Mouse (Mus musculus) spleen, postnatal 36 days (tissue): ENCODE data around the gene Cacna1b.

Source experiments
- DNase-seq, 2 experiments: peaks; one replicate each; pipeline ENCODE4 v3.0.0; 2022; ENCODE audit warnings: low spot score in 2 of 2, mixed read lengths in 1 of 2

Gene Cacna1b

DNA sequence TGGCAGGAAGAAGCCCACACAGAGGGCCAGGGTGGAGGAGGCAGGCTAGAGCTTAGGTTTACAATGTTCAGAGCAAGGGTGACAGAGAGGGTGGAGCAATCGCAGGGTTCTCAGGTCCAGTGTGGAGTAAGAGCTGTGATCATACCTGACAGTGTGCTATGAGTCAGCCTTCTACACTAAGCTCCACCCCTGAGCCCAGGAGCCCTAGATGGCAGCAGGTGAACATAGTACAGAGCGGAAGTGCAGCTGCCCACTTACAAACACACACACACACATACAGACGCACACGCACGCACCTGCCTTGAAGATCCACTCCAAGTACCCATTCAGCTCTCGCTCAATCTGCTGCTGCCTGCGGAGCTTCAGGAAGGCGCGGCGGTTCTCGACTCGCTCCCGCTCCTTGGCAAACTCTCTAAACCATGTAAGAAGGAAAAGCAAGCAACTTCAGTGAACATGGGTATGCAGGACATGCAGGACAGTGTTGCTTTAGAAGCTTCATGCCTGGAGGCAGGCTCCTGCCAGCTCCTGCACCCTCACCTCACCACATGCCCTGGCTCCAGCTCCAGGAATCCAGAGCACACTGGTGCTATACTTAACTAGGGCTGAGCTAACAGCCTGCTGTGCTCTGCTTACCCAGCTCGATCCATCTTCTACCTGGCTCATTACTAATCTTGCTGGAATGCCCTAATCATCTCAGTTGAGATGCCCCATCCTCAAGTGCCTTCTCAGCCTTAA is 43.1 kb downstream of the Cacna1b start:
- DNase-seq = no peak

GRCm38 (mm10) chr2:24718906-24719305 is 44.0 kb downstream of the Cacna1b start:
- DNase-seq = no peak

DNA sequence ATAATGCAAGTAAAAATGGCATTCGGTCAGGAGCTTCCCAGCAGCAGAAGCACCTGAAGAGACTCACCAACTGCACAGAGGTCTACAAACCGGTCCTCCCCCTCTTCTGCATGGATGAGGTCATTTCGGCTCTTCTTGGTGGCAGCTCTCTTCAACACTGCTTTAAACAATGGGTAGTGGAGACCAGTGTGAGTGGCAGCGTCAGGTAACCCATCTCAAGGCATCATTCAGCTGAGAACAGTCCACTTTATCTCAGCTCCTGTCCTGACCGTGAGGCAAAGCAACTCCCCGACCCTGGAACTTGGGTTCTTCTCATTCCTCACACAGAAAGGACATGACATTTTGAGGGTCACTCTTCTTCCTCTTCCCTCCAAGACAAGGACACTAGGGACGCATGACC is 45.0 kb downstream of the Cacna1b start:
- no peak for DNase-seq

GRCm38 (mm10) chr2:24717461-24717860 is 45.5 kb downstream of the Cacna1b start:
- no peak for DNase-seq

GRCm38 (mm10) chr2:24705929-24706328 is 57.0 kb downstream of the Cacna1b start:
- no peak for DNase-seq

DNA sequence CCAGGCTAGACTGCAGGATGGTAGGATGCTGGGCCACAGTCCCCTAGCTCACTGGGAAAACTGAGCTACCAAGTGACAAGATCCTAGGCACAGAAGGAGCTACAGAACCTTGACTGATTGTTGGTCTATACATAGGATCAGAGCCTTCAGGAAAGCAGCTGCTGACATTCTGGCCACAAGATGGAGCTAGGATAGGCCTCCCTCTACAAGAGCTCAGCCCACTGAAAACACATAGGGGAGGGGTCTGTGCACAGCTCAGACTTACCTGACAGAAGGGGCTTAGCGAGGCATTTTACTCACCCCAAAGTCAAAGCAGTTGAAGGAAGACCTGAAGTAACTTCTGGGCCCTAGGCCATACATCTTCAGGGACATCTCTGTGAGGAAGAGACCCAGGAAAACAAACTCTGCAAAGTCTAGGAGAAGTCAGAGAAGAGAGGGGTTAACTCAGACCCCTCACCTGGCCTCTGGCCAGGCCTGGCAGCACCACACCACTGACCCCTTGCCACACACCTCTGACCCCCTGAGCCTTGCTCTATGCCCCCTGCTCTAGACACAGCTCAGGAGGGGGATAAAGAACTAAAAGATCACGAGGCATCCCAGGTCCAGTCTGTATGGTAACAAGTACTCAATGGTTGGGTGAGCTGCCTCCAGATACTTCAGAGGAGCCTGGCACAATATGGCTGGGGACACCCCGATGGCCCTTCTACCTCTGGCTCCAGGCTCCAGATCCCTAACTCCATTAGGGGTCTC is 60.6 kb downstream of the Cacna1b start:
- DNase-seq = no peak

- DNase-seq = no peak
Measured at GRCm38 (mm10) chr2:24697281-24697980, 65.5 kb downstream of the Cacna1b start.

GRCm38 (mm10) chr2:24692371-24692770 is 70.6 kb downstream of the Cacna1b start:
- DNase-seq = no peak

DNA sequence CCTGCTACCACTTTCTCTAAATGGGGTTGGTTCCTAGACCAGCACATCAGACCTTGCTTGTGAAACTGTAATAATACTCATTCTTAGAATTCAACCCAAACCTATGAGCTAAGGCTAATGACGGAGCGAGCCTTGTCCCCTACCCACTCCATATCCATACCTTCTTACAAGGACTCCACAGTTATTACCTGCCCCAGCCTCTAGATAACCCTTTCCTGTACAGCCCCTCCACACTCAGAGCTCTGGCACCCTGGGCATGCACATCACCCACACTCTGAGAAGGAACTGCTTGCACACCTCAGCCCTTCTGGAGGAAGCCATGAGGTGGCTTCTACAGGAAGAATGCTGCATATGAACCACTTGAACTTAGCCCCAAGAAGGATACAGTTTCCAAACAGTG is 72.6 kb downstream of the Cacna1b start:
- no peak for DNase-seq

DNA sequence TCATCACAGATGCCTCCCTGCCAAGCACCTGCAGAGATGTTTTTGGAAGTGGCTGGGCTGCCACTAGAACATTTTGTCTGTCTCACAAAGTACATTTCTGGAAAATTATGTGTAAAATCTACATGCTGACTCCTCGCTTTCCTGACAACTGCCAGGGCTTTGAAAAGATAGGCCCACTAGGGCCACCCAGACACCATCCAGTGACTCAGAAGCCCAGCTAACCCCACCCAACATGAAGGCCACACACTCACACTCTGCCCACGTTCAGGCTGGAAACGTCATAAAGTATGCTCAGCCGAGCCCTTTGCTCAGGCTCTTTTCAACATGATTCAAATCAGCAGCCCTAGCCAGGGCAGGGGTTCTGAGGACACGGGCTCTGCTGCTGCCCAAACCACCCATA is 77.6 kb downstream of the Cacna1b start:
- DNase-seq = no peak

- DNase-seq = no peak
Measured at GRCm38 (mm10) chr2:24684796-24685195, 78.2 kb downstream of the Cacna1b start.

DNA sequence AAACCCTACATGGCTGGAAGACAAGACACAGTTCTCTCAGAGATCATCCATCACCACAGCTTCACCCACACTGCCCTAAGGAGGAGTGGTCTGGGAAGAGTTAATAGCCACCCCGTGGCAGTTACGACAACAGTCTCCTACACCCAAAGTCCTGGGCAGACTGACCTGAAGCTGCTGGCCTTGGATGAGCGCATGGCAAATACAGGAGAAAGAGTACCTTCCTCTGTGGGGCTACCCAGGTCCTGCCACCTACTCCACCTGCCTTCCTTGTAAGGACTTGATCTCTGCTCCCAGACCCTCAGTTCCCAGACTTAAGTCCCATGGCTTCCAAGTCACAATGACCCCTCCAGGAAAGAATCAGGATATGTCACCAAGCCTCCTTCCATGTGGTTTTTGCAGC is 79.7 kb downstream of the Cacna1b start:
- no peak for DNase-seq

- no peak for DNase-seq
Measured at GRCm38 (mm10) chr2:24680731-24681130, 82.2 kb downstream of the Cacna1b start.

DNA sequence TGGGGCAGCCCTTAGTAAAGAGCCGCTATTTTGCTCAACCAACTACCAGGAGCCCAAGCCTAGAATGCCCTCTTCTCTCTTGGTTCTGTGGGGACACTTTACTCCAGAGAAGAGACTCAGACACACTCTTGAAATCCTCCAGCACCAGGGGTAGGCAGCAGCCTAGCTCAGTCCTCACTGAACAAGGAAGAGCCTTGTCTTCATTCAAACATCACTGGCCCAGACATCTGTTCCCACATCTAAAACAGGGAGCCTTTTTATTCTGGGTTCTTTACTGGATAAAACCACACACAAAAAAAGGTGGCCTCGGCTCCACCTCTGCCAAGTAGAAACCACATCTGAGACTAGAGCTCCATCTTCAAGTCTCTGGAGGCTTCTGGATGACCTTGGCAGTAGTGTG is 82.8 kb downstream of the Cacna1b start:
- no peak for DNase-seq

- peak; percentile 13 for DNase-seq
Measured at GRCm38 (mm10) chr2:24679012-24679651, 83.8 kb downstream of the Cacna1b start.

DNA sequence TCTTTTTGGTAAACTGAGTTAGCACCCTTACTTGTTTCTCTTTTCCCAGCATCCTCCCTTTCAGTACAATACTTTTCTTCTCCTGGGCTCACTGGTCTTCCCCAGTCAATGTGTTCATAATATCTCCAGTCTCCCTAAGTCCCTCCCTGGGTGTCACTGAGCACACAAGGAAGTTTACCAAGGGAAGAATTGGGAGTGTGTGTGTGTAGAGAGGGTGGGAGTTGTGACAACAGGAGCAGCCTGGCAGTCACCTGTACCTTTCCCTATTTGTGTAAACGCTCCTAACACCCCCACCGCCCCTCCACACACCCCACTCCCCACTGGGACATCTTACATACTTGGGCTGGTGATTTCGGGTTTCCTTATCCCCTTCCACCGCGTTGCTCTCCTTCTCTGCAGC is 84.4 kb downstream of the Cacna1b start:
- no peak for DNase-seq

DNA sequence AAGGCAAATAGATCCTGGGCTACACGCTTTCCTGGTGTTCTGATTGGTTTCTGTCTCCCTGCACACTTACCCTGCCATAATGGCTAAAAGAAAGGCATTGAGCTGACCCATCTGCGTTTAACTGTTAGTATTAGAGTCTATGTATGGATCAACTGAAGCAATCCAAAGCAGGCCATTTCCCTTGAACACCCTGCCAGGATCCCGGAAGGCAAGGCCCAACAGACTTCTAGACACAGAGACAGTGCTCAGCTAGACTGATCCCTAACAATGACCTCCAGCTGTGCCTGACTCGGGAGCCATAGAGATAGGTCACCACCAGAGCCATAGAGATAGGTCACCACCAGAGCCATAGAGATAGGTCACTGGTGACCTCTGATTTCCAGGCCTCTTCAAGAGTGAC is 84.8 kb downstream of the Cacna1b start:
- no peak for DNase-seq

- DNase-seq = no peak
Measured at GRCm38 (mm10) chr2:24677629-24678028, 85.3 kb downstream of the Cacna1b start.

DNA sequence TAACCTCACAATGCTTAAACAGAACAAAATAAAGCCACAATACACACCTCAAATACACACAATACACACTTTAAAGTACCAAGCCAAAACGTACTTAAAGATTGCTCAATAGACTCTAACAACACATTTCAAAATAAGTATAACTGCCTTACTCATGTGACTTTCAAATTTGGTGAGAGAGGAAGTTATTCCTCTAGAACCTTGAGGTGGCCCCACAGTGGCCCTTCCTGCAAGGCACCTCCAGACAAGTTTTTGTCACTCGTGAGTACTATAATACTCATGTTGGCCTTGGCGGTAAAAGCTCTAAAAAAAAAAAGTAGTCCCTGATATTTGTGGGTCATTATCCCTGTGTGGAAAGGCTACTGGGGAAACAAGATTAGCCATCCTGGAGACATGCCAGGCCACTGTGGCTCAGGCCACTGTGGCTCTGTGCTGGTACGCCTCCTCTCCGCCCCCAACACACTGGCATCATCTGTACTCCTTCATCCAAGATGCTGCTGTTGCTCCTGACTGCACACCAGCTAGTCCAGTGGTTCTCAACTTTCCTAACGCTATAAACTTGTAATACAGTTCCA is 88.4 kb downstream of the Cacna1b start:
- DNase-seq = no peak

DNA sequence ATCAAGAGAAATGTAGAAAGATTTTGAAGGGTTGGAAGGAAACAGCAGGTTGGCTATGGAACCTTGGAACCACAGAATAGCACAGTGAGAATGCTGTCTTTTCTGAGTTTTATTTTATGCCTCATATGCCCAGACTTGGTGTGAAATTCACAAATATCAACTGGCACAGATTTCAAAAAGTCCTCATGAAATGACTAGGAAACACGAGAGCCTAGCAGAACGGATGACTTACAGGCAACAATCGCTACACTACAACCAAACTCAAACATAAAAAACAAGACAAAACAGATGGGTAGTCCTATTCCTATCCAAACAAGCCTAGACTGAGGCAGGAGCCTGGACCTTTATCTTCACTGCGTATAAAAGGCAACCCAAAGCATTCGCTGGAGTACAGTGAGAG is 94.4 kb downstream of the Cacna1b start:
- no peak for DNase-seq

DNA sequence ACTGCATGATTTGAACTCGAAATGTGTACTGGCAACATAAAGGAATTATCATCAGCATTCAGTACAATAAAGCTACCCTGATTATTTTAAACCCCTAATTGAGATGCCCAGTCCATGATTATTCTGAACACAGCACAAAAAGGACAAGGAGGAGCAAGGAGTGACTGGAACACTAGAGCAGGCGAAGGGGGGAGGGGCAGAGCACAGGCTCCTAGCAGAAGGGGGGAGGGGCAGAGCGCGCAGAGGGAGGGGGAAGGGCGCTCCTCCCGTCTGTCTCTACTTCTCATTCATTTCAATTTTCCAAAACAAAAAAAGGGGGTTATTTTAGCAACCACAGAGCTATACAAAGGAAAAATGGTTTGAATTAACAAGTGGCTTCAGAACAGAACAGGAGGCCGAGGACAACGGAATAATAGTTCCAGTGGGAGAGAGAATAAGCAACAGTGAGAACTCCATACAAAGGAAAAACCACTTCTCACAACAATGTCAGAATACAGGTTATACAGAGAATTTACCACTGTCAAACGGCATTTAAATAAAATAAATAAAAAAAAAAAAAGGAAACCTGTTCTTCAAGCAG is 98.2 kb downstream of the Cacna1b start:
- no peak for DNase-seq
